Mouse (Mus musculus) urinary bladder, postnatal 4 days (tissue): ENCODE results near the gene Ncoa3.
A peak's percentile ranks its signal among the peaks of the same experiment; 100 is the strongest.

Source experiments
- DNase-seq, 2 experiments: peaks; one replicate each; pipeline ENCODE4 v3.0.0; 2021 to 2022; ENCODE audit warnings: low spot score in 2 of 2

Gene Ncoa3

DNA sequence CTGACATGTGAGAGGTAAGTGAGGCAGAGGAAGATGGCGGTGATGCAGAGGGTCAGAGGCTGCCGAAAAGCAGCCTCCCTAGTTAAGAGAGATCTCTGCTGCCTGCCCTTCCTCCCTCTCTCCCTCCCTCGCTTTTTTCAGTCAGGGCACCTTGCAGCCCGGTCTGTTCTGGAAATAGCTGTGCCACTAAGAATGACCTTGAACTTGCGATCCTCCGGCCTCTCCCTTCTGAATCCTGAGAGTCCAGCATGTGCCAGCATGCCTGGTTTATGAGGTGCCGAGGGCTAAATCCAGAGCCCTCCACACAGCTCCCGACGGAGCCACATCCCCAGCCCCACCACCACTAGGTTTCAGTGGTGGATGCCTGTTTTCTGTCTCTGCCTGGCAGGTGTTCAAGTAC, 113.5 kb downstream of the Ncoa3 start:
- DNase-seq, result no peak

DNA sequence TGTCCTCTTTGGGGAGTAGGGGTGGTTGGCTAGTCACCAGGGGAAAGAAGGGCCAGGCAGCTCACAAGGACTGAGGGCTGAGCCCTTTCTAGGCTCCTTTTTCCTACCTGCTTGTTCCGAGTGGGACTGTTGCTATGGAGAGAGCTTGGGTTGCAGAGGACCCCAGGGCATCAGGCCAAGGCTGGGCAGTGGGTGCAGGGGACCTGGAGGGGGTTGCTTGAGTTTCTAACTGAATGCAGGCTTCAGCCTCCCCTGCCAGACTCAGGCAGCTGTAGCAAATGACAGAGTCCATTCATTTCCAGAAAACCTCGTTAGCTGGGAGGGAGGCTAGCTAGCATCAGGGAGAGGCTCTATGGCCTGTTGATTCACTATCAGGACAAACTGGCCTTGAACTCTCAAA, 114.2 kb downstream of the Ncoa3 start:
- DNase-seq, result no peak

DNA sequence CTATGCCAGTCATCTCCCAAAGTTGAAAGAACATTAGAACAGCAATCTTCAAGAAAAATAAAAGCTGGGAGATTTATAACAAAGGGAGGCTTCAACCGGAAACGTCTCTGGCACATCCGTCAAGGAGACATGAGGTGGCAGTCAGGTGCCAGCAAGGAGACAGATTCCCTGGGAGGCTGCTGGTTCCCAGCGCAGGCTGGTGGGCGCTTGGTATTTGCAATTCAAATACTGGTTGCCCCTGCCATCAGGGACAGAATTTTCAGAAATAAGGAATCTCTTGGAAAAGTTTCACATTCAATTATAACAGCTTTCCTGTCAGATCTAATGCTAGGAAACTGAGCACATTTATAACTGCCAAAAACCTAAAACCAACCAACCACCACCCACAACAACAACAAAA, 115.5 kb downstream of the Ncoa3 start:
- no peak for DNase-seq

DNA sequence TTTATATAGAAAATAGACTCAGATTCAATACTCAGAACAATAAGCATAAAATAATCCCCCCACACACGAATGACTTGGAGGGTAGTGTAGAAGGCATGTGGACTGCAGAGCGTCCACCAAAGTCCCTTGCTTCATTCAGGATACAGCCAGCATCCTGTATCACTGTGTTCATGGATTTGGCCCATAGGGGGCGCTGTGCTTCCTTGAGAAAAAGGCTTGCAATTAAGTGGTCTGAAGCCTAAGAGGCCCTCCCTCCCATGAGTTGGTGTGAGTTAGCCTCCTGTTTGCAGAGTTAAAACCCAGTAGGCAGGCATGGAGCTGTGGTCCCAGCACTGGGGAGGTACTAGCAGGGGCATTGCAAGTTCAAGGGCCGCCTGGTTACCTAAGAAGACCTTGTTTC, 115.9 kb downstream of the Ncoa3 start:
- DNase-seq, result peak; percentile 72 to 87

DNA sequence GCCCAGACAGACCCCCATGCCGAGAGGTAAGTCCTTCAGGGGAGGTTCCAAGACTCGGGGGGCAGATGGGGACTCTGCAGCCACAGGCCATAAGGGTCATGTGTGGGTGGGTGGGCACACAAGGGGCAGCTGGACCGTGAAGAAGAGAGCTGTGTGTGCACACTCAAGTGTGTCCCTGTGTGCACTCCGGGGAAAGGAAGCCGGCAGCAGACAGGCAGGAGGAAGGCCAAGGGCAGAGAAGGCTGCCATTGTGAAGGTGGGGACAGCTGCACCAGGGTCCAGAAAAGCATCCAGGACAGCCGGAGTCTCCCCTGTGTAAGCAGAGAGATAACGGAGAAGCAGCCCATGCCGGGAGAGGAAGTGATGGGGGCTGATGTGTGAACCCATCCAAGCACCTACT, 118.3 kb downstream of the Ncoa3 start:
- no peak for DNase-seq

DNA sequence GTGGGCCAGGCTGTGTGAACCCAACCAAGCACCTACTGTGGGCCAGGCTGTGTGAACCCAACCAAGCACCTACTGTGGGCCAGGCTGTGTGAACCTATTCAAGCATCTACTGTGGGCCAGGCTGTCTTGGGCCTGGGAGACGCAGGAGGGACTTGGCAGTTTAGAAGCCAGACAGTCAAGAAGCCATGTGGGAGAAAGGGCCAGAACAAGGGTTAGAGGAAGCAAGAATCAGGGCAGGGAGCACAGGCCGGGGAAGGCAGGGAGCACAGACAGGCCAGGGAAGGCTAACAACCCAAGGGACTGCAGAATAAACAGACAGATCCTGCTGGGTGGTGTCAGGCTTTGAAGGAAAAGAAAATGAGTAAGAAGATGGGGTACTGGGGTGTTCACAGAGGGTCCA, 118.8 kb downstream of the Ncoa3 start:
- DNase-seq, result no peak

DNA sequence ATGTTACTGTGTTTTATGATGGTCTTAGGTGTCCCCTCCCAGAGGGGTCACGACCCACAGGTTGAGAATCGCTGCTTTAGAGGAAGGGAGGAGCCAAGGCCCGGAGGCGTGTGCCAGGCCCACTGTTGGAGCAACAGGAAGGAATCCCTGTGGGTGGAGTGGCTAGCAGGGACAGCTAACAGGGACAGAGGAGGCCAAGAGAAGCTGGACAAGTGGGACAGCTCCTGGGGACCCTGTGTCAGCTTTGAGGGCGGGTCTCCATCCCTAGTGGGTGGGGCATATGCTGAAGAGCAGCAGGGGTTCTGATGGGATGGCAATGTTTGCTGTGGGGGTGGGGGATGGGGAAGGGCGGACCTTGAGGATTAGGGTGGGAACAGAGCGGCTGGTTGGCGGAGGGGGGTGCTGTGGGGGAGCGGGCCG, 119.4 kb downstream of the Ncoa3 start:
- DNase-seq, result no peak

DNA sequence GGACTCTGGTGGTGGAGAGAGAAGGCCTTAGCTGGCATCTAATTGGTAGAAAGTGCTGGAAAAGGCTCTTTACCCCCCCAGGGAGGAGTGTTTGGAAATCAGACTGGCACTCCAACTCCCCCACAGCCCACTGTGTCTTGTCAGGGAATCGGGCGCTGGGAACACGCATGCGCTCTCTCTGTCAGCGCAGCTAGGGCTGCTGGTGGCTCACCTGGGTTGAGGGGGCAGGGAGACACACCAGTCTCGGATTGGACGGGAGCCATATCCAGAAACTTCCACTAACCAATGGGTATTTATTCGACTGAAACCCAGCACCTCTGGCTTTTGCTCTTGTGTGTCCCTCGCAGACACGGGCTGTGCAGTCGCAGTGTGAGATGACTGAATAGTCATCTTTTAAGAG, 120.5 kb downstream of the Ncoa3 start:
- DNase-seq, result no peak

DNA sequence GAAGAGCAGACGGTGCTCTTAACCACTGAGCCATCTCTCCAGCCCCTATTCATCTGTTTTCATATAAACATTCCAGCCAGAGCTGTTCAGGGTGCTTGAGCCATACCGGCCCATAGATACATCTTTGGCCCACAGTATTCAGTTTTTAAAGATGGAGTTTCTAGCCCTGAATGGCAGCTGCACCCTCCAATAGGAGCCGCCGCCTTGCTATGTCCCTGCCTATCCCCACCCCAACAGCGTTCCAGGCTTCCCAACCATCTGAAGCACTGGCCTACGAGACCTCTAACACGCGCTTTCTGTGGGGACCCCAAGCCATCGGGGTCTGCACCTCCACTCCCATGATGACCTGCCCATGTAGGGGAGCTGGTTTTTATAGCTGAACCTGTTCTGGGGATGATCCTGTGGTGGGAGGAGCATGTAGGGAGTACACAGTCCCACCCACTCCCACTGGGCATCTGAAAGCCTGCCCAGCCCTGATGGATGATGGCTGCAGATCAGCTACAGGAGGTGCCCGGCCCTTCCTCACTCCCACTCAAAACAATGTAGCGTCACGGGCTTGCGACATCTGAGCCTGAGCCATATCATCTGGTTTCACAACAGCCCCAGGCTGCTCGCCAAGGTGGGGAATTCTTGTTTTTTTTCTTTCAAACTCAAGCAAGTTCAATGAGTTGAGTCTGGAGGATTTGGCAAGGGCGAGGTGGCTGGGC, 123.3 kb downstream of the Ncoa3 start:
- peak; percentile 68 to 81 for DNase-seq

DNA sequence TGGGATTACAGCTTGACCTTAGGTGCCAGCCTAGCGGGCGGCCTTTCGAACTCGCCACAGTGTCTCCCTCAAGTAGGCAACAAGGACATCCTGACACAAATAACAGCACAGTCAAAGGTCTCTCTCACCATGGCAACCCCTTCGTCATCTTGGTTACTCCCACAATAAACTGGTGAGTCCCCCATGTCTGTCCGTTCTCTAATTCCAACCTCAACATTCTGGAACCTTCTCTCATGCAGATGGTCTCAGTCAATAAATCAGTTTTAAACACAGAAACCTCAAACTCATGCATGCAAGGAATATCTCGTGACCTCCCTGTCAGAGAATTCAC, 123.8 kb downstream of the Ncoa3 start:
- no peak for DNase-seq

DNA sequence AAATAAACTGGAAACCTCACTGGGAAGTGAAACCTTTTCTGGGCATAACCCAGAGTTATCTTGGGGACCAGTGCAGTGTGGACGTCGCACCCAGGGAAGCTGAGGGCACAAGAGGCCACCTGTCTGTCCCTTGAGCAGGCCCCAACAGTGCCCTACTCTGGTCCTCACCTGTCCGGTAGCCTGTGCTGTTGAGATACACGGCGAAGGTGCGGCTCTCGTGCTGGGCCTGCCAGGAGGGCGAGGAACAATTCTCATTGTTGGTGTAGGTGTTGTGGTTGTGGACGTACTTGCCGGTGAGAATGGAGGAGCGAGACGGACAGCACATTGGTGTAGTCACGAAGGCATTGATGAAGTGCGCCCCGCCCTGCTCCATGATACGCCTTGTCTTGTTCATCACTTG, 124.3 kb downstream of the Ncoa3 start:
- no peak for DNase-seq

DNA sequence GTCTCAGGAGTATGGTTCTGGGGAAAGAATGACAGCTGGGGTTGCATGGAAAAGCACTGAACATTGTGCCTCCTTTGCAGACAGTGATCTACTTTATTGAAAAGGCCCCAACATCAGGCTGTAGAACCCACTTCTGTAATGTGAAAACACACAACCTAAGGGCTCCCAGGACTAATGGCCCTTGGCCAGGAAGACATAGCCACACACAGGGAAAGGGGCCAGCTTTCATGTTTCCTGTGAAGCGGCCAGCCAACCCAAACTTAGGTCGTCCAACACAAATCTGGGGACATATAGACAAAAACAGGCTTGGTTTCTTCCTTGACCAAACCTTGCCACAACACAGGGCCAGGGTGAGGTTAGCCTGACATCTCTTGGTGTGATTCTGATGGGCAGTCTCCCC, 127.6 kb downstream of the Ncoa3 start:
- DNase-seq, result no peak

DNA sequence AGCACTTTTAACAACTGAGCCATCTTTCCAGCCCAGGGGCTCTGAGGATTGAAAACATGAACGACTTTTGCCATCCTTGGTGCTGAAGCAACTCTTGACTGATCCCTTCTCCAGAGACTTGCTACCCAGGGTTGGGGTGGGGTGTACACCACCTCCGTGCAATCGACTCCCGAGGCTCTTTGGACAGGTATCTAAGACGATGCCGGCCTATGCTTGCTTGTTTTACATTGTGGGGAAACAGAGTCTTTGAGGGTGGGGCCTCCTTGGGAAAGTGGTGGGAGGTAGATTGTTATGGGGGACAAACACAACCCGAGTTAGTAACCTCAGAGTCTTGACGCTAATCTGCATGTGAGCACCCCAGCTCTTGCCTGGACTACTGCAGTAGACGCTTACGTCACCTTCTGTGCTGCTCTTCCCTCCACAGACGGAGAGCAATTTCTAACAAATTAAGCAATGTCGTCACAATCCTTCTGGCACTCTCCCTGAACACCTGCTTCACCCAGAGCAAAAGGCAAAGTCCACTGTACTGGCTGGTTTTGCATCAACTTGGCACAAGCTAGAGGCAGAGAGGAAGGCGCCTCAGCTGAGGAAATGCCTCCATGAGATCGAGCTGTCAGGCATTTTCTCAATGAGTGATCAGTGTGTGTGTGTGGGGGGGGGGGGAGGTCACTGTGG, 129.4 kb downstream of the Ncoa3 start:
- no peak for DNase-seq

DNA sequence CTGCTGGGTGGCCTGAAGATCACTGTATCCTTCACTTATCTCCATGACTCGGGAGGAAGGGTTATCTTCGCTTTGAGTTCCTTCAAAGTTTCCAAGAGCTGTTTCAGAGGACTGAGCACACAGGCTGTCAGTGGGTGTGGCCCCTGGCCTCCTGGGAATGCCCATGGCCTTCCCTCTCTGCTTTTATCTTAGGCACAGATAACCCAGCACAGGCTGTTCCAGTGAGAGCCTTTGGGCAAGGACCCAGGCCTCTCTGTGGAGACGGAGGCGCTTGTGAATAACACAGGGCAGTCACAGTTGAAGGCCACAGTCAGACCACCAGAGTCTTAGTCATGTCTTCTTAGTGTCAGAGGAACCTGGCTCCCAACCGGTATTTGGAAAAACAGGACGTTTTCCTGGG, 130.3 kb downstream of the Ncoa3 start:
- peak in 1 of 2 experiments; percentile 76 for DNase-seq
